Mouse (Mus musculus): ENCODE data around the gene Mpped2.

- TF ChIP-seq CTCF (IDR thresholded peaks at IDR 0.05; ENCODE audit: extremely low read depth, insufficient read depth, low read length), result no peak
- TF ChIP-seq POLR2A (IDR thresholded peaks at IDR 0.05; ENCODE audit: extremely low read depth, insufficient read depth, low read length), result no peak
Measured at GRCm38 (mm10) chr2:106826023-106826422, 133.0 kb downstream of the Mpped2 start.

Measured in cortical plate, adult 2 months (tissue).